Mouse (Mus musculus): ENCODE measurements around the gene Cmip.

Gene Cmip

DNA sequence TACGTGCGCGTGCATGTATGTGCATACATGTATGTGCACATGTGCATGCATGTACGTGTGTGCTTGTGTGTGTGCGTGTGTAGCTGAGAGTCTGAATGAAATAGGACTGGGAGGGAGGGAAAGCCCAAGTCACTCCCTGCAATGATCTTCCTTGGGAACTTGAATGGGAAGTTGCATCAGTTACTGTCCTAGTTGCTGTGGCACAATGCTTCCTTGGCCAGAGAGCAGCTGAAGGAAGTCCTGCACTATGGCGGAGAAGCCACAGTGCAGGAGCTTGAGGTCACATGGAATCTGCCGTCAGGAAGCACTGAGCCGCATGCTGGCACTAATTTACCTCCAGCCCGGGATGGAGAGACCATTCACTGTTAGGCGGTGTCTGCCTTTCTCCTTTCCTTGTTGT lies 37.9 kb downstream of the Cmip start:
- no peak for DNase-seq (ENCODE audit: low spot score)

DNA sequence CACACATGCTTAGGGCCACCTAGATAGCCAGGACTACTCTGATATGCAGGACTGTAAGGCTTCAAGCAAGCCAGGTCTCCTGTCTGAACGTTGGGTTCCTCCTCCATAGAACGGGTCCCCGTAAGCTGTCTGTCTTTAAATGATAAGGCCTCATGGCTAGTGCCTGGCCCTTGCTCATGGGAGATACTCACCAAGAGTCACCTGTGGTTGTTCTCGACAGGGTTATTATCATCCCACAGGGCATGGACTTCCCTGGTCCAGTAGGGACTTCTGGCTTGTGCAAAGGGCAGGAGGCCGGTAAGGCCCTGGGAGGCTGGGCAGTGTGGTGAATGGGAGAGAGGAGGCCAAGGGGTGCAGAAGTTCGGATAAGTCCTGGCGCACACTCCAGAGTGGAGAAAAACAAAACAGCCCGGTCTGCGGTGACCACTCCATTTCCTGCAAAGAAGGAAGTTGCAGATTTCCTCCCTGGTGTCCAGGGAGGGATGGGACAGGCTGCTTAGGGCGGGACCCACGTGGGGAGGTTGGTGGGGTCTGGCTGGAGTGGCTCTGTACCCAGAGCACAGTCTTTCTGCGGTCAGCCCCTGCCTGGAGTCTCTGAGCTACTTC lies 41.2 kb downstream of the Cmip start:
- peak; percentile 36 for DNase-seq (ENCODE audit: low spot score)

DNA sequence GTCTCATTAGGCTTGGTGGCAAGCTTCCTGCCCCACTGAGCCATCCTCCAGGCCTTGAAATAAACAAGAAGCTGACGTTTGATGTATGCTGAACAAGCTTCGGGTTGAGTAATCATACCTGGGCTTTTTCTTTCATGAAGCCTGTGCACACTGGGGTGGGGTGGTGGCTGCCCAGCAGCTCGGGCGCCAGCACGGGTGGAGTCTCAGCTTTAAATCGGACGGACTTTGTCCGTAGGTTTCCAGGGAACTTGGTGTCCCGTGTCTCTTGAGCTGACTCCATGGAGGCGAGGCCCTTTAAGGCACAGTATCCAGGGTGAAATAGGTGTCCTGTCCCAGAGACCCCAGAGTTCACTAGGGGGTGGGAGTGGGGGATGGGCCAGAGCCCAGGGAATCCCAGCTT lies 42.3 kb downstream of the Cmip start:
- no peak for DNase-seq (ENCODE audit: low spot score)

GRCm38 (mm10) chr8:117300188-117300587 lies 43.3 kb downstream of the Cmip start:
- DNase-seq (ENCODE audit: low spot score) = no peak

GRCm38 (mm10) chr8:117301457-117302041 lies 44.7 kb downstream of the Cmip start:
- peak; percentile 65 for DNase-seq (ENCODE audit: low spot score)

DNA sequence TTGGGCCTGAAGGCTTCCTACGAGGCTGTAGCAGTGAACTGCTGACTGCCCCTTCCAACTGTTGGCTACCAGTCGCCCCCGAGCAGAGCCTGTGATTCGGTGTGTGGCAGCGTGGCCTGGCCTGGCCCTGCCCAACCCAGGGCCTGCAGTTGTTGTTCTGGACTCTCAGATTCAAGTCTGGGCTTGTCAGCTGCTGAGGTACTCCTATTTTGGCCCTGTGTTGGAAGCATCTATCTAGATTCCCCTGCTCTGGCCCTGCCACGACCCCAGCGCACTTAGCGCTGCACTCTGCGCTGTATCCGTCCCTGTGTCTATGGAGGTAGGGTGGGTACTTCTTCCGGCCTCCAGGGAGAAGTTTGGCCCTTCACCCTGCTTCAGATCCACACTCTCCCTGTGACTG lies 45.2 kb downstream of the Cmip start:
- DNase-seq (ENCODE audit: low spot score) = no peak

DNA sequence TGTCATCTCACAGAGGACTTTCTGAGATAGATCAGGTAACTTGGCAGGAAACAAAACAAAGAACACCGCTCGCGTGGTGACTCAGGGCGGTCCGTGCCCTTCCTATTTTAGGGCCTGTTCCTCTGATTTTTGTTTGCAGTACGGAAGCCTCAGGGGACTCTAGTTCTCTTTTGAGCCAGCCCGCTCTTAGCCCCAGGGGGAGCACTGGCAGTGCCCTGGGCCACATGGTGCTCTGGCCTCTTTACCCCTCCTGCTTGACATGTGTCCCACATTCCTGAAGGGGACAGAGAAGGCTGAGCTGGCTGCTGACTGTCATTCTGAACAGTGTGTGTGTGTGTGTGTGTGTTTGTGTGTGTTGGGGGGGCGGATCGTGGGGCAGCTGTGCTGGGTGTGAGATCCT lies 46.8 kb downstream of the Cmip start:
- no peak for DNase-seq (ENCODE audit: low spot score)

- no peak for DNase-seq (ENCODE audit: low spot score)
Observed at GRCm38 (mm10) chr8:117305405-117305804, 48.5 kb downstream of the Cmip start.

- no peak for DNase-seq (ENCODE audit: low spot score)
Observed at GRCm38 (mm10) chr8:117306756-117307155, 49.9 kb downstream of the Cmip start.

GRCm38 (mm10) chr8:117307221-117307620 lies 50.4 kb downstream of the Cmip start:
- DNase-seq (ENCODE audit: low spot score) = no peak

DNA sequence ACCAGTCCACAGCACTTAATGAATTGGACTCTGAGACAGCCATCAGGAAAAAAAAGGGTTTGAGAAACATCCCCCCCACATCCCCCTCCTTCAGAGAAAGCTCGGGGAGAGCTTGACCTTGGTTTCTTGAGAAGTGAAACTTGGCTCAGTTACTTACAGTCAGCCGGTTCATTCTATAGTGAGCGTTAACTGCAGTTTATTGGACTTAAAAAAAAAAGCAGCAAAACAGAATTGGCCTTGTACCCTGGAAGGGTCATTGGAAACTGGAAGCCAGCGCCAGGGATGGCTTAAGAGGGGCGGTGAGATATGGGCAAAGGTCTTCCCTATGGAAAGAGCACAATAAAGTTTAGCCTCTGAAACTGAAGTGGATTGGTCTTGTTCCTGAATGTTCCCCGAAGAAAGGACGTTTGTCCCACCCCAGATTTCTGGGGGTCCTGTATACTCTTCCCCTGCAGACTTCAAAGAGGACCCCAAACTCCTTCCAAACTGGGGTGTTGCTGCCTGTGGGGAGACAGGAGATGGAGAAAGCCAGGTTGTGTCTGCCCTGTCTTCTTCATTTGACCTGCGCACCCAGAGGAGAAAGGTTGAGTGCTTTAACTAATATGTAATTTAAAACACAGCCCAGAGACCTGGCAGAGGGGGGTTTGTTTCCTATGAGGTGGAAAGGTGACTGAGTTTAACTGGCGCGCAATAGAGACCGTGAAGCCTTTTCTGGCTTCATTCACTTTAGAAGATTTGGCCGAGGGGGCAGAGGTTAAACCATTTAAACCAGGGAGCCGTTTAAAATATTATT lies 51.6 kb downstream of the Cmip start:
- no peak for DNase-seq (ENCODE audit: low spot score)

- DNase-seq (ENCODE audit: low spot score) = no peak
Observed at GRCm38 (mm10) chr8:117309653-117310274, 52.9 kb downstream of the Cmip start.

GRCm38 (mm10) chr8:117310961-117311561 lies 54.2 kb downstream of the Cmip start:
- DNase-seq (ENCODE audit: low spot score) = no peak

GRCm38 (mm10) chr8:117314308-117314953 lies 57.6 kb downstream of the Cmip start:
- DNase-seq (ENCODE audit: low spot score) = peak; percentile 61

GRCm38 (mm10) chr8:117315727-117316126 lies 58.9 kb downstream of the Cmip start:
- DNase-seq (ENCODE audit: low spot score) = no peak

GRCm38 (mm10) chr8:117317478-117317877 lies 60.6 kb downstream of the Cmip start:
- no peak for DNase-seq (ENCODE audit: low spot score)

DNA sequence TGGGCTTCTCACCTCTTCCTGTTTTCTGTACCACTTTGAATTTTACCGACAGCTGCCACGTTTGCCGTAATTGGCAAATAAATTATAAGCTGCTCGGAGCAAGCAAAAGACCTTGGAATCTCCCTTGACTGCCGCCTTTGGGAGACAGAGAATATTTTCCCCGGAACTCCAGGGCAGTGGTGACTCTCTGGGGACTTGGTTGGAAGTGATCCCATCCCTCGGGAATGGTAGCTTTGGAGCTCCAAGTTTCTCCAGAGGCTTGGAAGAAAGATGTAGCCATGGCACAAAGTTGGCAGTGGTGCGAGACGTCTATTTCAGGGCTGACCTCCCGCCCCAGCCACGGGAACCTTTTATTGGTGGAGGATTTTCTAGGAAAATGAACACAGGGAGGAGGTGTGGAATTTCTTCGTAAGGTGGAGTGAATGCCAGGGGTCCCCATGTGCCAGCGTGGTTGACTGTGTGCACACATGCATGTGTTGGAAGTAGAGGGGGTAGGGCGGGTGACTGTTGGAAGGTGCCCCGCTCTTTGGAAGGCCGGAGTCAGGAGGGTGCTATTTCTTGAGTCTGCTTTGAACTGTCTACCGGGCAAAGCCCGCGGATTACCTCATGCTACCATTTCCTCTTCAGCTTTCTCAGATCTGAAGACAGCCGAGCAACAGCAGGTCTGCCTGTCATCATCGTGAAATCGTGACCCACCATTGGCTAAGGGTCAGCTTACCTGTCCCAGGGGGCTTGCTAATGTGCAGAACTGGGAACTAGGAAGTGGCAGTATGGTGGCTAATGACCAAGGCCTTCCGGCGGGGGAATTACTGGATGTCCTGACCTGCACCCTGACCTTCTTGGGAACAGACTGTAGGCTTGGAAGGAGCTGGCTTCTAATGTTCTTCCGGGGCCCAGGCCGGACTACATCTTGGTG lies 62.3 kb downstream of the Cmip start:
- no peak for DNase-seq (ENCODE audit: low spot score)

- DNase-seq (ENCODE audit: low spot score) = no peak
Observed at GRCm38 (mm10) chr8:117320616-117321015, 63.8 kb downstream of the Cmip start.

GRCm38 (mm10) chr8:117321232-117321631 lies 64.4 kb downstream of the Cmip start:
- DNase-seq (ENCODE audit: low spot score) = no peak

- no peak for DNase-seq (ENCODE audit: low spot score)
Observed at GRCm38 (mm10) chr8:117322021-117322420, 65.2 kb downstream of the Cmip start.
